Mouse (Mus musculus) layer of hippocampus, postnatal 10 days (tissue): ENCODE results near the gene Znhit2. TPM values are rescaled to one million over a fixed set of nuclear protein-coding genes. Genes with fewer than 3 reads are reported as not detected.

Experiments
- DNase-seq, 2 experiments: peaks; one replicate each; pipeline ENCODE4 v3.0.0; 2021; ENCODE audit warnings: low spot score in 2 of 2
- total RNA-seq, 2 experiments: library from RNA; stranded (reverse); gene quantifications; 2 replicates each; pipeline ENCODE4 v1.2.3; 2021

Gene Znhit2
- total RNA-seq, 2 experiments from 2014 or later: 37.3 to 41.2 TPM

GRCm38 (mm10) chr19:6046294-6047153 is 14.5 kb upstream of the Znhit2 start, which contains the start of gene Syvn1:
Syvn1 (plus strand) TSS chr19:6046576.
- DNase-seq: peak; percentile 85 to 91

DNA sequence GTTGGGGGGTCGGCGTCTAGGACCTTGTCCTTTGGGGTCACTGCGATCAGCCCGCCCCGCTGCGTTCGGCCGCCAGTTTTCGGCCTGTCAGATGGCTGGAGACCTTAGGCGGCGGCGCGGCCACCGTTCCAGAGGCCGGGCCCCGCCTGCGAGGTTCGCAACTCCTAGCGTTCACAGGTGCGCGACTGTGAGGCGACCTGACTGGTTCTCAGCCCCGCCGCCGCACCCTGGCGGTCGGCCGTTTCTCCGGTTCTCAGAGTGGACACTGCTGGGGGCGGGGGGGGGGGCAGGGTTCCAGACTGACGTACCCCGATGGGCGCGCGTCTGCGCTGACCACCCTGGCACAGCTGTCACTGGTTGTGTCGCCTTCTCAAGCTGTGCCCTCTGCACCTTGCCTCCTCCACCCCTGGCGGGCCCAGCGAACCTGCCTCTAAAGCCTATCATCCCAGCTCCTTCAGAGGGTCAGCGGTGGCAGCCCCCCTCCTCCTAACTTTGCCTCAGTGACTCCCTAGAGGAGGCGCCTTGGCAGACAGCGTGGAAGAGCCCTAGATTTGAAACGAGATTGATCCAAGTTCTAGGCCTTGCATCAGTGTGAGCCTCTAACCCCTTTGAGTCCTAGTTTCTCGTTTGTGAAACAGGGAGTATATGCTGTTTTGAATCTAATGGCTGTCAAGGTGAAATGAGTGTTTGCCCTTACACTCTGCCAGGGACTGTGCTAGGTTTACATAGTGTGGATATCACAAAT is 13.7 kb upstream of the Znhit2 start:
- DNase-seq: no peak

GRCm38 (mm10) chr19:6047899-6048166 is 13.2 kb upstream of the Znhit2 start:
- DNase-seq: no peak

DNA sequence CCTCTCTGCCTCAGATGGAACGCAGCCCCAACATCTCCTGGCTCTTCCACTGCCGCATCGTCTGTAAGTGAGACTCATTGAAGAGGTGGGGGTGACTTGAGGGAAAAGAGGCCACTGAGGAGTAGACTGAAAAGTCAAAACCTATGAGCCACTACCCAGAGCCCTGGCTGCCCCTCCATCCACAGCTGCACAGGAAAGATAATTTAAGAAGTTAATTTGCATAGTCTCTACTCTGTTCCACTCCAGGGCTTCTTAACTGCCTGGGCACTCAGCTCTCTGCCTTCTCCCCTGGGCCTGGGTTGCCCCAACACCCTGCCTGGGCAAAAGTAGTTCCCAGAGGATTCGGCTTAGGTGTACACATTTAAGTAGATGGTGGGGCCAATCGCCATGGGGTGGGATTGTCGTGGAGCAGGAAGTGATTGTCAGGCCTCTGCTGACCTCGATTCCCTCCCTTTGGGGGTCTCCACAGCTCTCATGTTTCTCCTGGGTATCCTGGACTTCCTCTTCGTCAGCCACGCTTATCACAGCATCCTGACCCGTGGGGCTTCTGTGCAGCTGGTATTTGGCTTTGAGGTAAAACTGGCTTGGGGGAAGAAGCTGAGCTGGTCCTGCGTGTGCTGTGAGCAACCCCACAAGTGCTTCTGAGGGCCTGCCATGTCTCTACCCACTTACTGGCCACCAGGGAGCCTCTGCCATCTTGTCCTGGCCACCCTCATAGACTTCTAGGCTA is 12.1 kb upstream of the Znhit2 start:
- no peak for DNase-seq

GRCm38 (mm10) chr19:6052516-6052915 is 8.5 kb upstream of the Znhit2 start:
- DNase-seq: no peak

DNA sequence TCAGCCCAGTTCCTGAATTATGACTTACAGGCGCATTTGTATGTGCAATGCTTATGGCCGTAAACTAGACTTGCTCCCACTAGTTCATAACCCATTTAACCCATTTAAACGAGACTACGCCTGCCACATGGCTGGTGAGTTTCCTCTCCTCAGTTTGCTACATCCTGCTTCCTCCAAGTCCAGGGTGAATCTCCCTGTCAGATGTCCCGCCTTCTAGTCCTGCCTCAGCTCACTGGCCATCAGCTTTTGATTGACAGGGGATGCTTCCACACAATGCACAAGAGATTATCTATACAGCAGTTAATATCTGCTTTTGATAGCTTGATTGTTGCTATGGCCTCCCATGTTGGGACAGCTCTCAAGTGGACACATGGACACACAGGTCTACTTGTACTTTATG is 6.7 kb upstream of the Znhit2 start:
- DNase-seq: no peak

DNA sequence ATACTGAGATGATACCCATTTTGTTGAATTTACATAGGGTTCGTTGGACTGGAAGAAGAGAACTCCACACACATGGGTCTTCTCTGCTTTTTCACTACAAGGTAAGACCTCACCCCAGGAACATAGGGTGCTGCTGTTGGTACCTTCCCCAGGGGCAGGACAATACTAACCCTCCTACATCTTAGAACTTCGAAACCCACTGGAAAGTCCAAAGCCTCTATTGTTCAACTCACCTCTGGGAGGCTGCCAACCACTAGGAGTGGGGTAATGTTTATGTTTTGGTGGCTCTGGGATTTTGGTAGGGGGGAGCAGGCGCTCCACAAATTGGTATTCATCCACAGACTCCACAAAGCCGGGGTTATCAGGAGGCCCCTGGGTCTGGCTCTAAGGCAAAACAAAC is 4.3 kb upstream of the Znhit2 start:
- DNase-seq: no peak

DNA sequence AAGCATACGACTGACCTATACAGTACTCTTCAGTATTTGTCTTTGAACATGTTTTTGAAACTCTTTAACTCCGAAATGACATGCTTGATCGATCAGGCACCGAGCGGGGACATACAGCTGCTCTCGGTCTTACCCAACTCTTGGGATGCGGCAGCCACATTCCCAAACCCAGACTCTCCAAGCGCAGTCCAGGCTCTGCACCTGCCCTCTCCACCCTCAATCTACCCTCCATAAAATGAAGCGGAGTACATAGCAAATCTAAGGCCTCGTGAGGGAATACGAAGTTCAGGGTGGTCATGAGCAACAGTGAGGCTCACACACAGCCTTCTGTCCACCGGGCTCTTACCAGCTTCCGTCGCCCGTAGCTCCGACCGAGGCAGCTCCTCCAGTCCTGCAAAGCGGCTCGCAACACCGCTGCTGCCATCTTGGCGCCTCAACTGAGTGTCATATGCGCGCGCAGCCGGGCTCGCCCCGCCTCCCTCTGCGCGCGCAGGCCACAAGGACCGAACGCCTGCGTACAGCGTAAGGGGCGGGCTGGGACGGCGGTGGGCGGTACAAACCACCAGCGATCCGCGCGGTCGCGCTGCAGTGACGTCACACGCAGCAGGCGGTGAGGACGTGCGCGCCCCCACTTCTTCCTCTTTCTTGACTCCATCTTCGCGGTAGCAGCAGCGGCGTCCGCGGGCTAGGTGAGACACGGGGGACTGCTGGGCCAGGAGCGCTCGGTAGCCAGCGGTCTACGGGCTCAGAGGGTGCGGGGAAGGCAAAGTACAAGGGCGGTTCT is 3.5 kb upstream of the Znhit2 start, which contains the start of the genes Mrpl49 and Fau:
TSS of gene Mrpl49 (minus strand) at position 473 of the 784 bp plus-strand sequence.
TSS of gene Fau (plus strand) at position 532 of the 784 bp plus-strand sequence.
- DNase-seq: peak; percentile 97 to 99

GRCm38 (mm10) chr19:6058513-6058912 is 2.5 kb upstream of the Znhit2 start:
- DNase-seq: no peak

DNA sequence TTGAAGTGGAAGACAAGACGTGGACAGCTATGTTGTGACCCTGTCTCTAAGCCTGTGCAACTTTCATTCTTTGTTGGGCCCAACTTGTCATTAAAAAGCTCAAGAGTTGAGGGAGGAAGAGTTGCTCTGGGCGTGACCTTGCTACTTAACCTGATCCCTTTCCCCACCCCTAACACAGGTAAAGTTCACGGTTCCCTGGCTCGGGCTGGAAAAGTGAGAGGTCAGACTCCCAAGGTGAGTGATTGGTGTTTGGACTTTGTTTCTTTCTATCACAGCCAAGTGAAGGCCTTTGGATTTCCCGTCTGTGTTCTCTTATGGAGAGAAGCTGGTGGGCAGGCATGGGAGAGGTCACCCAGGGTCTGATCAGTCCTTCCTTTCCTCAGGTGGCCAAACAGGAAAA is 2.0 kb upstream of the Znhit2 start:
- no peak for DNase-seq

DNA sequence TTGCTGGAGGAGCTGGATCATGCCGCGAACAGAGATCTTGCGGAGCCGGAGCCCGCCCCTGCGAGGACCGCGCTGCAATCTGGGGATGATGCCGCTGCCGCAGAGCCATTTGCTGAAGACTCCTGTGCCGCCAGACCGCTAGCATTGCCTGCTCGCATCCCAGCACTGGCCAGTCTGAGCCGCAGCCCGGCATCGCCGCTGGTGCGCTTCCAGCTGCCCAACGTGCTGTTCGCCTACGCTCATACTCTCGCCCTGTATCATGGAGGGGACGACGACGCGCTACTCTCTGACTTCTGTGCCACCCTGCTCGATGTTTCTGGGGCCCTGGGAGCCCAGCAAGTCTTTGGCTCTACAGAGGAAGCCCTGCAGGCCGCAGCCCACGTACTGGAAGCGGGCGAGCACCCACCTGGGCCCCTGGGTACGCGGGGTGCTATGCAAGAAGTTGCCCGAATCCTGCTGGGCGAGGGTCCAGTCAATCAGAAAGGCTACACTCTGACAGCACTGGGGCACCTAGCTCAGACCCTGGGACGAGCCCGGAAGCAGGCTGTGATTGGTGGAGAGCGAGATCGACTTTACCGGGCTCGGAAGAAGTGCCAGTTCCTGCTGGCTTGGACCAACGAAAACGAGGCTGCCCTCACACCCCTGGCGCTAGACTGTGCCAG is 780 bp downstream of the Znhit2 start:
- DNase-seq: peak; percentile 59 to 62

DNA sequence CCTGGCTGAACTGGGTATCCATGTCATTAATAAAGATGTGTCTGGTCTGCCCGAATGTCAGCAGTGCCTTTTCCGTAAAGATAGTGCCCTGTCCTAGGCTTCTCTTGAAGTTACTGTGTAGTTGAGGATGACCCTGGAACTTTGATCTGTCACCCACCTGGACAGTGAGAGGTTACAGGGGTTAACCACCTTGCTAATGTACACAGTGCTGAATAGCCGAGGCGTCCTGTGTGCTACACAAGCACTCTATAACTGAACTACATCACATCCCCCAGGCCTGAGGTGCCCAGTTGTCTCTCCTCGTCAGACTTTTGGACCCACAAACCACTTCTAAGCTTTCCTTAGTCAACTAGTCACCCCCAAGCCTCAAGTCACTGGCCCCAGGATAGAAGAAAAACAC is 1.4 kb downstream of the Znhit2 start:
- no peak for DNase-seq

DNA sequence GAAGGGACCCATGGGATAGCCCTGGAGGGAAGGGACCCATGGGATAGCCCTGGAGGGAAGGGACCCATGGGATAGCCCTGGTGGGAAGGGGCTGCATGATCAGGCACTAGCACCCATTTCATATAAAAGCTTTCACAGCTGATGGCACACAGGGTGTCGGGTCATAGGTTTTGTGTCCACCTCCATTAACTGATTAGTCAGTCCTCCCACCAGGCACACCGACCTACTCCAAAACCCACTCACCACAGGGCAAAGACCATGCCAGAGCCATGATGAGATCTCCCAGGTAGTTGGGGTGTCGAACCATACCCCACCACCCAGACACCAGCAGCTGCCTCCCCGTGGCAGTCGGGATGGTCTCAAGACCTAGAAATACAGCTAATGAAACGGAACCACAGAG is 2.1 kb downstream of the Znhit2 start:
- DNase-seq: no peak

DNA sequence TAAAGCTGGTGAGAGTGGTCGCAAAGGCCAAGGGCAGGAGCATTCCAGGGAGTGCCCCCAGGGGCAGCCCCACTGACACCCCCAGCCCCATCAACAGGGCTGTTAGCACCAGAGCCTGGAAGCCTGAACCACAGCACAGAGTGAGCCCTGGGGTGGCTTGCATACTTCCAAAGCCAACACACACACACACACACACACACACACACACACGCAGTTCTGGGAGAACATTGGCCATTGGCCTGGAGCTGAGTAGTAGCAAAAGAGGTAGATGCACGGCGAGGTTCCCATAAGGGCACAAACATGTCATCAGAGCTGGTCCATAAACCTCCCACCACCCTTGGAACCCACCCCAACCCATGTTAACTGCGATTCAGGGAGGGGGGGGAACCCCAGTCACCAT is 5.6 kb downstream of the Znhit2 start:
- no peak for DNase-seq

- DNase-seq: peak; percentile 88 to 90
These were observed 6.2 kb downstream of the Znhit2 start for GRCm38 (mm10) chr19:6067011-6067723.

DNA sequence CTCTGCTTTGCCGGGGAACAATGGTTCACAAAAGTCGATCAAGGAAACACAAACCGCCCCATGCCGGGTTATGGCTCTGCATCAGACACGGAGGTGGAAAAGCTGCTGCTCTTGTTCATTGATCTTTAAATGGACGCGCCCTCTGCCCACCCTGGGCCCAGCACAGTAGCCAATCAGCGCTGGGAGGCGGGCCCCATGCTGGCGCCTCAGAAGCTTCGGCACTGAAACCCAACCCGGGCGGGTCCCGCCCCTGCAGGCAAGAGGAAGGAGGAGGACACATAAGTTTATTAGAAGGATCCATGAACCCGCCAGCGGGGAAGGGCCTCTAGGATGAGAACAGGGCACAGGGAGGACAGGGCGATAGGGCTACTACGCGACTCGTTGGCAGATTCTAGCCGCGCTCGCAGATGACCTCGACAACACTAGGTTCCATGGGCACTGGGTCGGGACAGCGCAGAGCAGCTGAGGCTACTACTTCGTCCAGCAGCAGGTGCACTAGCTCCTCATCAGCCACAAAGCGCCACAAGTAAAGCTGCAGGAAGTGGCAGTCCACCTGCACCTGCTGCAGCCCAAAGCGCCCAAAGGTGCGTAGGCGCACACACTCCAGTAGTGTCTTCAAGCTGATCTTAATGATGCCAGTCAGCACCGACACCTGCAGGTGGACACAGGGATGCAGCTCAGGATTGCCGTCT is 6.9 kb downstream of the Znhit2 start, which contains the start of gene Tm7sf2:
TSS of gene Tm7sf2 (minus strand) at position 650 of the 692 bp plus-strand sequence.
- peak; percentile 89 to 91 for DNase-seq

GRCm38 (mm10) chr19:6068951-6069350 is 8.0 kb downstream of the Znhit2 start:
- no peak for DNase-seq

- DNase-seq: no peak
These were observed 8.9 kb downstream of the Znhit2 start for GRCm38 (mm10) chr19:6069851-6070250.
